Mouse (Mus musculus) layer of hippocampus, adult 11-12 months (tissue): ENCODE measurements around the gene Gm5624.
"Not testable (repeated sequence)": the region's sequence is repeated elsewhere in the genome, so short reads cannot be mapped to it uniquely, and the experiment has no call there.

Experiments used
- DNase-seq: peaks from one replicate; pipeline ENCODE4 v3.0.0; 2022; ENCODE audit warnings: low spot score

The Gm5624 gene

GRCm38 (mm10) chr14:44627737-44628136 lies at the start of gene Gm5624:
Gm5624 (minus strand) TSS chr14:44627938.
- not testable (repeated sequence) for DNase-seq

- DNase-seq, result not testable (repeated sequence)
Observed at GRCm38 (mm10) chr14:44591765-44592164, 36.0 kb downstream of the Gm5624 start.

- not testable (repeated sequence) for DNase-seq
Observed at GRCm38 (mm10) chr14:44582853-44583252, 44.9 kb downstream of the Gm5624 start, which contains the start of gene Gm8247. Gm8247 (plus strand) TSS chr14:44583153.

- DNase-seq, result not testable (repeated sequence)
Observed at GRCm38 (mm10) chr14:44547961-44548360, 79.8 kb downstream of the Gm5624 start.

- not testable (repeated sequence) for DNase-seq
Observed at GRCm38 (mm10) chr14:44517976-44518375, 109.8 kb downstream of the Gm5624 start, which contains the start of gene Gm17093. Gm17093 (plus strand) TSS chr14:44518276.
